Mouse (Mus musculus) right cerebral cortex, postnatal 4 days (tissue): ENCODE data around the gene Galnt17.

Experiments used
- DNase-seq: peaks from one replicate; pipeline ENCODE4 v3.0.0-alpha.2; 2022

Galnt17 gene

DNA sequence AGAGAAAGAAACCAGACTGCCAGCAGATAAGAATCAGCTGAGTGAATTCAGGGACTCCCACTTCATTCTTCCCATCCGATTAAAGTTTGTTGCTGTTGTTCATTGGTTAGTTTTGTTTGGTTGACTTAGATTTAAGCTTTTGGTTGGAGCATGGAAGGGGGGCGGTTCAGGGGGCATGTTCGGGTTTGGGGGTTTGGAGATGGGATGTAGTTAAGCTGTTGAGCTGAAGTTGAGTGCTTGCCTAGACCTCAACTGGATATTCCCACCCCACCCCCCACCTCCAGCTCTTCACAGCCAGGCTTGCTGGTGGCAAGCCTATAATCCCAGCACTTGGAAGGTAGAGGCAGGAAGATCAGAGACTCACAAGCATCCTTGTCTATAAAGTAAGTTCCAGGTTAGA is at the start of gene Galnt17:
Galnt17 (minus strand) TSS at position 101 of the 400 bp plus-strand sequence.
- no peak for DNase-seq

DNA sequence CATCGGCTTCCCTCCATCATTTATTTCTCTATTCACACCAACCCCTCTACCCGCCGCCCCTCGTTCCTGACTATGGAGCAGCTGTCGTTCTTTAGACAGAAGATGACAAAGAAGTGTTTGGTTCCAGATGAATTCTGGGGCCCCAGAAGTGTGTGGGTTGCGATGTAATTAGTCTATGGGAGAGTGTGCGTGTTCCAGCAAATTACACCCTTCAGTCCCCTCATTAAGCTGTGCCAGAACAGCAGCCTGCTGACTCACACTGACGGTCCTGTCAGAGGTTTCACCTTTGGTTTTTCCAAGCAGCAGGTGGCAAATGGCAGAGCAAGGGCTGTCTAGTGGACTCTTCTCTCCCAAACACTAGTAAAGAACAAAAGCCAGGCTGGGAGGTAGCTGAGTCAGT is 26.2 kb upstream of the Galnt17 start:
- DNase-seq, result no peak

DNA sequence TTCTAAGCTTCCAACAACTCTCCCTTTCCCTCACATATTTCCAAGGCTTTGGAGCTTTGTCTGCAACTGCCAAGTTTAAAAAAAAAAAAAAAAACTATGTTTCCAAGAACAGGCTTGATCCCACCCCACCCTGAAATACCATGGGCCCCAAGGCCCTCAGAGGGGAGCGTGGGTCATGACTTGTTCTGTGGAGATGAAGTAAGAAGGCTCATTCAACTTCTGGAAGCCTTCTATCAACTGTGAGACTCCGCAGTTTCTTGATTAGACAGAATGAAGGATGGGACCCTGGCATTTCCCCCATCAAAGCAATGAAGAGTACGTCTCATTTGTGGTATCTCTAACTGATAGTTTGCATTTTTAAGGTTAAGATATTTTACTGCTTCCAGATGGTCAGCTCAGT is 13.0 kb upstream of the Galnt17 start:
- no peak for DNase-seq

DNA sequence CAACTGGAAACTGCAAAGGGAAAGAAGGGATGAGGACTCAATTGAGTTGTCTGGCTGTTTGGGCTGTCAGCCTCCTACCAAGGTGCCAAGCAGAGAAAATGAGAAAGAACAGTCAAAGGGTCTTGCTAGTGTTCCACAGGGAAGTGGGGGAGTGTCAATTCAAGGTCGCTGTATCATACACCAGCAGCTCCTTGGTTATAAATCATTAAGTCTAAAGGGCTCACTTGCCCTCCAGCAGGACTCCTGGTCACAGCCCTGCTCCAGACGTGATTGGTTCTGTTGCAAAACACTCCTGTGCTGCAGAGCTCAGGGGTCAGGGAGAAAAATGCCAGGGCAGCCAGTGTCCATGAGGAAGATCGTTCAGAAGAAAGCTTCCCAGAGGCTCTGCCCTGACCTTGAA is 11.3 kb upstream of the Galnt17 start:
- no peak for DNase-seq

DNA sequence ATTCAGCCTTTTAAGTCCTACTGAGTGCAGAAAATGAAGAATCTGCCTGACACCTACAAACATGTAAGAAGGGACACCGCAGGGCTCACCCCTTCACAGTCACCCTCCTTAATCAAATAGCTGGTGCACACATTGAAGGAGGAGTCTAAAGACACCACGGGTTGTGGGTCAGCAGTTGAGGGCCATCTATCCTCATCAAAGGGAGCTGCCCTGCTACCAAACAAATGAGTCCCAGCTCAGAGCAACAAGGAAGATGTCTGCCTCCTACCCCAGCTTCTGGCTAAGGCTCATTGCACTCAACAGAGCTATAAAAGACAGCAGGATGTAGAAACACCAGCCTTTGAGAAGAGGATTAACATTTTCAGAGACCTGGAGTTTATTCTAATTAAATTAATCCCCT is 10.8 kb upstream of the Galnt17 start:
- no peak for DNase-seq

DNA sequence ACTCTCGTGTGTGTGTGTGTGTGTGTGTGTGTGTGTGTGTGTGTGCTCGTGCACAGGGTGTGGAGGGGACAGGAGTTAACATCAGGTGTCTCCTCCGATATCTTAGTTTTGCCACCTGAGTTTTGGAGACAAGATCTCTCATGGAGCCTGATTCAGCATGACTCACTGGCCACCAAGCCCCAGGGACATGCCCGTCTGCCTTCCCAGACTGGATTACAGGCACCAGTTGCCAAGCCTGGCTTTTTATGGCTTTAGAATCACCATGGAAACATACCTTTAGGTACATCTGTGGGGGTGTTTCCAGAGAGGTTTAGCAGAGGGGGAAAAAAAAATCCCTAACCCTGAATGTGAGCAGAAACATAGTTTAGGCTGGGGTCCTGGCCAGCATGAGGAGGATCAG is 6.7 kb upstream of the Galnt17 start:
- DNase-seq, result no peak

DNA sequence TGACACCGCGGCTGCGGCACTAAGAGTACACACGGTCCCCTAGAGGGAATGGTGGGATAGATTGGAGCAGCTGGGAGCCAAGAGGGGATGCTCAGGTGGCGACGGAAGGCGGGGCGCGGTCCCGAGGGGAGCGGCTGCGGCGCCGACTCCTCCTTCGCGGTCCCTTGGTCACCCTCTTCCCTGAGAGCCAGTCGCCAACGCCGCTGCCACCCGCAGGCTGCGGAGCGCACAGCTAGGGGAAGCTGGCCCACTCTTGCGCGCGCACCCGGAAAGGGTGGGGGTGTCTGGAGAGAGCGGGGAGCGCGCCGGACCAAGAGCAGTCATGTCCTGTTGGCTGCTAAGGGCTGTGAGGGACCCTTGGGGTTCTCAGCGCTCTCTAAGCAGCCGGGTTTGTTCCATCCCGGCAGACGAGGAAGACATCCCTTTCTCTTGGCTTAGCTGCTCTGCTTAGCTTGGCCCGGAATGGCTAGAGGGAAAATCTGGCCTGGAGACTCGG is 593 bp downstream of the Galnt17 start:
- DNase-seq, result peak; percentile 90

DNA sequence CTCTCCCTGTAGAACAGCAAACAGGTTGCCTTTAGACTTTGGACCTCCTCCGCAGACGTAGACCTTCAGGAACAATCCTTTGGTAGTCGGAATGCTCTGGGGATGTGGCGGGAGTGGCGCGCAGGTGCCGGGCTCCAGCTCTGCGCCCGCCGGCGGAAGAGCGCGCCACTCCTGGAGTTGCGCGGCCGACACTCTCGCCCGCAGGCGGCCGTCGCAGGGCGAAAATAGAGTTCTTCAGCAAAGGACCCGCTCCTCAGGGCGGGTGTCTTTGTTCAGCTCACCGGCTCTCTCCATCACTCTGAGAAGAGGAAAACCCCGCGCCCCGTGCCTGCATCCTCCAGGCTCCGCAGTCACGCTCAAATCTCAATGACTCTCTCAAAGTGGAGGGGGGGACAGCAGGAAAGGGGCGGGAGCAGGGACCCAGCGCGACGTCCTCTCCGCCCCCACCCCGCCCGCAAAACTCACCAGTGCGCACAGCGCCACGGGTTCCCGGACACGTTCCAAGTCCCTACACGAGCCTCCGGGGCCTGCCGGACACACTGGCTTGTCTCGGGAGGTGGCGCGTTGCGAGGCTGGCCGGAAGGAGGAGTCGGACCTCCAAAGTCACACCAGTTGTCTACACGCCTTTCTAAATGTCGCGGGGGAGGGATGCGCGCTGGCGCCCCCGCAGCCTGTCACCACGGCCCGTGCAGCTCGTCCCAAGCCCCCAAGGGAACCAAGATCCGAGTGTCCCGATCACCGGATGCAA is 1.2 kb downstream of the Galnt17 start:
- peak; percentile 55 for DNase-seq

DNA sequence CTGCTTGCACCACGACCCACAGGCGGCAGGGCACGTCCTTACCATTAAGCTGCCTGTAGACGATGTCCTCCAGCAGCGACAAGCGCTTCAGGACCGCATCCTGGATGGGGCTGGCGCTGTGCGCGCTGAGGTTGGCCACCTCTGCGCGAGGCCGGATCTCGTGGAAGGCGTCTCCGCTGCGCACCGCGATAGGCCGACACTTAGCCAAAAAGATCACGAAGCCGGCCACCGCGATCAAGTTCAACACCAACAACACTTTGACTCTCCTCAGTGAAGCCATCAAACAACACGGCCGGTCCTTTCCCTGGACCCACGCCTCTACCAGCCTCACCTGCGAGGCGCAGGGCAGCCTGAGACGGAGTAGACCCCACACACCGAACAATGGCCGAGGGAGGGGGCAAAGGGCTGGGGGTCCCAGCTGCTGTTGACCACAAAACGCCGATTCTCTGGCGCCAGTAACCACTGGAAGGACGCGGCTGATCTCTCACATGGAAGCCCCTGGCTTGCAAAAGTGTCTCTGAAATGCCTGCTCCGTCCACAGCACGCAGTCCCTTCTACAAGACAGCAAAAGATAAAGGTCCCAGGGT is 1.9 kb downstream of the Galnt17 start:
- peak; percentile 19 for DNase-seq

DNA sequence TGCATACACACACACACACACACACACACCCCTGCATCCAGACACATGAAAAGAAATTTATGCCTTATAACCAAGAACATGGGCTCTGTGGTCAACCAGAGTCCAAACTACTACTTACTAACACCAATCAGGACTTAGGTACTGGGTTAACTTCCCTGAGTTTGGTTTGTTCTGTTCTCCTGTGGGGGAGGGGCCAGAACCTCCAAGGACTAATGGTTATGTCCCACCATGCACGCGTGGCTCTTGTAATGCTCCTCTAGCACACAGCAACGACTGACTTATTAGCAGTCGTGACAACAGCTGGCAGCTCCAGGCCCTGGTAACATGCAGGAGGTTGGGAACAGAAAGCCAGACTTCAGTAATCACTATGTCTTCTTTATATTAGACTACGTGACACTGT is 3.1 kb downstream of the Galnt17 start:
- DNase-seq, result no peak

DNA sequence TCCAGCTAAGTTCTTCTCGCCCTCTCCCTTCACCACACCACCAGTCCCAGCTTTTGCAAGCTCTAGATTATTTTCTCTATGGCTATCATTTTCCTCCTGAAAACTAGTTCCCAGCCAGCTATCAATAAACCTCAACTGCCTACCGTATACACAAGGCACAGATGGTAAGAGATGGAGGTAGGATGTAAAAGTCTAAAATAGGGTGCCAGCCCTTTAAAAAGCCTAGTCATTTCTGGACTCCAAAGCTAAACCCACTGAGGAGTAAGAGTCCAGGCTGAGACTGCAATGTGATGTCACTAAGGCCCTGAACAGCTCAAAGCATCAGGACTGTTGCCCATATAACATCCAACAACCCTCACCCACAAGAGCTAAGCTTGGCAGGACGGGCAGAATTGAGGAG is 6.8 kb downstream of the Galnt17 start:
- no peak for DNase-seq

DNA sequence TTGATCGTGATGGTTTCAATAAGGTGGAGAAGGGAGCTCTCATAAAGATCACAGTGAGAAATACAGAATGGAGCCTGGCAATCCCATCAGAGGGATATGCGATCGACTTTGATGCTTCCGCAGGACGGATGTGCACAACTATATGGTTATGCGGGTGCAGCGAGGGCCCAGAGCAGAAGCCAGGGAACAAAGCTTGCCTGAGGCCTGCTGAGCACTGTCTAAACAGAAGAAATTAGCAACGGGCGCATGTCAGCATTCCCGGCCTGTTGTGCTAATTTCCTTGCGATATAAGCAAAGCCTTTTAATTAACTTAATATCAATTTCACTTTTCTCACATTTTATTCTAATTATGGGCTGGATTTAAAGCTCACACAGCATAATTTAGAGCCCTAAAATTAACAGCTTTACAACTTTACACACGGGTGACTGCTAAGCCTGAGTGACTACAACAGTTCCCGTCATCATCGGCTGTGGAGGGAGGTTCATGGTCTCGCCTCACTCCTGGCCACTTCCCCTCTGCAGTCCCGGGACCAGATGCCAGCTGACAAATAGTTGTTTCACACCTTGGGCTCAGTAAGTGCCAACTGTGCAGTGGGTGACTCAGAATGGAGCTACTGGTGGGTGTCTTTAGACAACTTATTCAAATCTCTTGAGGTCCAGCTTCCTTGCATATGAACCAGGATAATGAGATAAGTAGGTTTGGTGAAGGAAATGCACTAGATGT is 14.4 kb downstream of the Galnt17 start:
- DNase-seq, result no peak

DNA sequence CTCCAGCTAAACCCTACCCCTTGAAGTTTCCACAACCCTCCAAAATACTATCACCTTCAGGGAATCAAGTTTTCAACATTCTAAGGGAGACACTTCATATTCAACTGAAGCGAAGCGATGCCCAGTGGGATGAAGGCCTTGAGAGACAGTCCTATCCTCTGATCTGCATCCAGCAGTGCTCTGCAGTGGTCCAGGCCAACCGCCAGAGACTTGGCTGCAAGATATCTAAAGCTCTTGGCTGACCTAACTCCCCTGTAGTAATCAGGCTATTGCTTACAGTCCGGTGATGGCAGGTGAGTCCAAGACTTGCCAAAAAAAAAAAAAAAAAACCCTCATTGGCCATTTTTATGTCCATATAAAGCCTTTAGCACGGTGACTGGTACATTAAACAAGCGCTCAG is 21.2 kb downstream of the Galnt17 start:
- no peak for DNase-seq

DNA sequence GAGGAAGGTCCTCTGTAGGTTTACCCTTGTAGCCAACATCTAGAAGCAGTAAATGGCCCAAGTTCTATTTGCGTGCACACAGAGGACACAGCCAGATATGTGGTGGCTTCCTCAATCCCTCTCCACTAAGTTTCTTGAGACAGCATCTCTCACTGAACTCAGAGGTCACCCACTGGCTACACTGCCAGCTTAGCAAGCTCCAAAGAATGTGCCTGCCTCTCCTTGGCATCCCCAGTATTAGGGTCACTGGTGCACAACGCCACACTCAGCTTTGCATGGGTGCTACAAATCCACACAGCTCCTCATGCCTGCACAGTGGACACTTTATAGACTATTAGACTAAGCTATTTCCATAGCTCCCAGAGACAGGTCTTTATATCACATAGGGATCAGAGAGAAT is 21.6 kb downstream of the Galnt17 start:
- DNase-seq, result no peak

DNA sequence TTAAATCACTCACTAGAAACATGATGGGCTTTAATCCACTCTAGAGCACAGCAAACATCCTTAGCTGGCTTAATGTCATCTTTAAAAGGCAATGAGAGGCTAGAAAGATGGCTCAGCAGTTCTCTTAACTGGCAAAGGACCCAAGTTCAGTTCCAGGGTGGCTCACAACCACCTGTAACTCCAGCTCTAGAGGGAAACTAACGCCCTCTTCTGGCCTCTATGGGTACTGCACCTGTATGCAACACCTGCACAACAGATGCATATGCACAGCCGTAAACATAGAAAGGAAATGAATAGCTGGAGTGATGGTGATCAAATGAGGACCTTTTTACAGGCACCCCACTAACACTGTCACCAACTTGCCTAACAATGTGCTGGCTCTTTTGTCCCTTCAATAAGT is 27.9 kb downstream of the Galnt17 start:
- DNase-seq, result peak; percentile 17

DNA sequence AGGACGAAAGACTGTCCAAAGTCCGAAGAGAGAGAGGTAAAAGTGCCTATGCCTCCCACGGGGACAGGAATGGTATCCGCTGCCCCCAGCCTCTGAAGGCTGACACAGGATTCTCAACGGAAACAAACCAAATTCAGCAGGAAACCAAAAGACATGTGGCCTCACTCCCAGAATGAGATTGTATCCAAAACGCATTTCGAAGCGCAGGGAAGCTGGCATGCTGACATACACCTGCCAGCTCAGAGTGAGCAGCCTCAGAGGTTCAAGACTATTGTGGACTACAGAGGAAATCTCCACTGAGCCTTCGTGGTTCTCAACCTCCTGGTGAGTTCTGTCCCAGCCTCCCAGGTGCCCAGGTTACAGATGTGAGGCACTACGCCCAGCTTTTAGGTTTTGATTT is 29.0 kb downstream of the Galnt17 start:
- no peak for DNase-seq

DNA sequence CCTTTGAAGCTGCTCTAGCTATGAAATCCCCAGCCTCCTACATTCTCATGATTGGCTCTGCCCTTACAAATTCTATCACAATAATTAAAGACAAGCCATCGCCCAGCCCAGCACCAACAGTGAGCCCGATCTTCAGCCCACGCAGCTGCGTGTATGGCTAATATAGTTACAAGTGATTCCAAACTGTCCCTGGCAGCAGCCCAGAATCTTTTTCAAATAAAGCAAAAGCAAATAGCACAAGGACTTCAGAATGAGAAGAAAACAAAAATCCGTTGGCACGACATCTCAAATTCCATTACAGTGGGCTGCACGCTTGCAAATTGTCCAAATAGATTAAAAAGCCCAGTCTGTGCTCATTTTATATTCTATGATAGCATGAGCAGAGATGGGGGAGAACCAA is 31.1 kb downstream of the Galnt17 start:
- DNase-seq, result peak; percentile 52

DNA sequence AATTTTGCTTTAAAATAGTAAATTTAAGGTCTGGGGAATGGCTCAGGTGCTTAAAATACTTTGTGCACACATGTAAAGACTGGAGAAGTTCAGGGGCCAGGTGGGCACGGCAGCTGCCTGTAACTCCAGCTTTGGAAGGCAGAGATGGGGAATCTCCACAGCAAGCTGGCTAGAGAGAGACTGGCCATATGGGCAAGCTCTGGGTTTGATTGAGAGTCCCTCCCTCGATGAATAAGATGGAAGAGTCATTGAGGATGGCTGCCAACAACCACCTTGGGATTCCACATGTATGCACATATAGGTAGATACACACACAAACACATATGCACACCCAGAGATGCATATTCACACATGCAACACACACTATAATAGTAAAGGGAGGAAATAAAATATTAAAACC is 42.0 kb downstream of the Galnt17 start:
- no peak for DNase-seq

DNA sequence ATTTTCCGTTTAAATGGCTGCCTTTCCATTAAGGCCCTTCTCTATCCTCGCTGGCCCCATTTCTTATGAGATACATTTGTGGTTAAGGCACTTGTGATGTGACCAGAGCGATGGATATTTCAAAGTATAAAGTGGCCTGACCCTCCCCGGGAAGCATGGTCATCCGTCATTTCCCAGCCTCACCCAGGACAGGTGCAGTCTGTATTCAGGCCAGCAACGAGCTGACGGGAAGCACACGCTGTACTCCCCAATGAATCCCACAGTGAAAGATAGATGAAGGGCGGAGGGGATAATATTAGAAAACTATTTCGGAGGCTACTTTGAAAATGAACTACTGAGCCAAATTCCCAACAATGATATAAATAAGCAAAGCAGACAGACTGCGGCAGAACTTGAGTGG is 44.2 kb downstream of the Galnt17 start:
- no peak for DNase-seq

DNA sequence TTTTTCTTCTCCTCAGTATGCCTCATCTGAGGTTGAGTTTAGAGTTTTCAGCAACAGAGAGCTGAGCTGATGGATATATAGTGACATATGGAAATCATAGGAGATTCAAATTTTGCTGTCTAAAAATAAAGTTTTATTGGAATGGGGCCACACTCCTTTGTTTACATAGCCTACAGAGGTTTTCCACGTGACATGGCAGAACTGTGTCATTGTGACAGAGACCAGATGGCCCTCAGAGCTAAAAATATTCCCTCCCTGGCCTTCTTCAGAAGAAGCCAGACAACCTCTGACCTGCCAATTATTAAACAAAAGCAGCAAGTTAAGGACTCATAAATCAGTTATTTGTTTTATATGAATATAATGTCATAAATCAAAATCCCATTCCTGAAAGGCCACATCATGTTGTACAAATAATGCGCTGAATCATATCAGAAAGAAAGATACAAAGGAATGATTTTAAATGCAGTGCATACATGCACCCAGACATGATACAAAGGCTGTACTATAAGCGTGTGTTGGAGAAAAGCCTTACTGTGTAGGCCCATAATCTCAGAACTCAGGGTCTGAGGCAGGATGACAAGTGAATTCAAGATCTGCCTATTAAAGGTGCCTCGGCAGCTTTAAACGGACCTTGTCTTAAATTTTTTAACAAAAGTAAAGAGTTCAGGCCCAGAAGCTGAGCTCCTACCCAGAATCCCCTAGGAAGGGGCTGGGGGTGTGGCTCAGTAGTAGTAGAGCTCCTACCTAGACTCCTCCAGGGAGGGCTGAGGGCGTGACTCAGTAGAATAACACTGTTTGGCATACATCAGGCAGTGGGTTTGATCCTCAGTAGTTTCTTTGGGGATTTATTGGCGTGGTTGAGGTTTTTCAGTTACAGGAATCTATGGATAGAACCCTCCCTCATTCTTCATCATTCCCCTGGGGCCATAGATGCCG is 57.3 kb downstream of the Galnt17 start:
- no peak for DNase-seq

DNA sequence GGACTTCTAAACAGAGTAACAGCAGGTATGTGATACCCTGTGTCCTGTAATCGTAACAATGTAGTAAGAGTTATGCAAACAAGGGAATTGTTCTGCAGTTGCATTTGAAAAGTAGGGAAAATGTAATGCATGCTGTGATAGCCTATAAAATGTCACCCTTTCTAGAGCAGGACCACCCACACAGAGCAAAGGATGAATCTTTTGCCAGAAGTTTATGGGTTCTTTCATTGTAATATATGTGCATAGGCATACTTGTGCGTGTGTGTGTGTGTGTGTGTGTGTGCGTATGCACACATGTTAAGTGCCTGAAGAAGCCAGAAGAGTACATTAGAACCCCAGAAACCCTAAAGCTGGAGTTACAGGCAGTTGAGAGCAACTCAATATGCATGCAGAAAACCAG is 59.9 kb downstream of the Galnt17 start:
- DNase-seq, result no peak

DNA sequence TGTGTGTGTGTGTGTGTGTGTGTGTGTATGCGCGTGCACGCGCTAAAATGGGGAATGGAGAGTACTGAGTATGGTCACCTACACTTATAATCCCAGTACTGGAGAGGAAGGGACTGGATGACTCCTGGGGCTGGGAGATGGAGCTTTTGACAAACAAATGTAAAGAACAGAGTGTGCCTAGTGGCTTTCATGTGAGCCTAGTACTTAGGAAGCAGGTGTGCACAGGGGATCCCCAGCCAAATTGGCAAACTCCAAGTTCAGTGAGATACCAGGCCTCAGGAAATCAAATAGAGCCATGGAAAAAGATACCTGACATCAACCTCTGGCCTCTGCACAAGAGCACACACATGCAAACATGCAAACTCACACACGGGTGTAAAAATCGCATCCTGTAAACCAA is 61.7 kb downstream of the Galnt17 start:
- DNase-seq, result no peak

DNA sequence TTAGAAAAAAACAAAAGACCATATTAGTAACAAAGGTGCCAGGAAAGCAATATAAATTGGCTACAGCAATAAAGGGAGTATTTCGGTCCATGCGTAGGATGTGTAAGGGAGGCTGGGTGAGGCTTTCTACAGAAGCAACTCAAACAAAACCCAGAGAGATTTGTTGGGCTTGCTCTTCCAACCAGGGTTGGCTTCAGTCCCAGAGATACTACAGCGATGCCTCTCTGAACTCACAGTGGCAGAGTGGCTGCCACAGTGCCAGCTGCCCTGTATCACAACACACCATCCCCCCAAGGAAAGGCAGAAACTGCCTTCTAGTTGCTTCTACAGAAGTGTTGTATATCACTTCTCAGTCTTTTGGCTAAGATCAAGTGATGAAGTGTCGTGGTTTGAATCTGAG is 66.6 kb downstream of the Galnt17 start:
- DNase-seq, result no peak
